Mouse (Mus musculus): ENCODE data around the gene Ankdd1a.

- no peak for TF ChIP-seq CTCF (conservative IDR thresholded peaks at IDR 0.05 in 1 of 2, IDR thresholded peaks at IDR 0.05 in 1 of 2; ENCODE audit: low read depth in 2 of 2, low read length in 2 of 2)
- no peak for TF ChIP-seq NELFE (IDR thresholded peaks at IDR 0.05; ENCODE audit: low read depth, low read length)
- TF ChIP-seq POLR2A (IDR thresholded peaks at IDR 0.05; ENCODE audit: low read depth, low read length): no peak
Measured at GRCm38 (mm10) chr9:65492851-65493250, 27.1 kb downstream of the Ankdd1a start.

Measured in CH12.LX (cell line).